Mouse (Mus musculus): ENCODE data around the gene Crybg2. TPM values are rescaled to one million over a fixed set of nuclear protein-coding genes. Genes with fewer than 3 reads are reported as not detected.

Gene Crybg2
- total and polyA plus RNA-seq, 2 experiments from 2014 or later = 4.5 to 8.4 TPM

DNA sequence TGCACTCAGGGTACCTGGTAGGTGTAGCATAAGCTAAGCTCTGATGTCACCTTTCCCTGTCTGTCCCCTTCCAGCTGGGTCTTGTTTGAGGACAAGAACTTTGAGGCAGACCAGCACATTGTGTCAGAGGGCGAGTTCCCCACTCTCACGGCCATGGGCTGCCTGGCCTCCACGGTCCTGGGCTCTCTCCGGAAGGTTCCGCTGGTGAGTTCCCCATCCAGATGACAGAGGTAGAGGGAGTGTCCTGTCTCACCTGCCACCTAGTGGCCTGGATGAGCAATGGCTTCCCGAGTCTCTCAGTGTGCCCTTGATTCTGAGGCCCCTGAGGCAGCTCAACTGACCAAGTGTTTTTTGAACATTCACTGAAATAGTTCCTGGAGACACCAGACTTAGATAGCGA is 26.8 kb downstream of the Crybg2 start:
- Histone ChIP-seq H3K36me3 (ENCODE audit: insufficient read depth, low read length) (no peaks in the 10 kb centered on the region), H3K4me2 (ENCODE audit: low read depth, low read length, poor library complexity, severe bottlenecking) (no peak overlapping the region), H3K27me3 (ENCODE audit: insufficient read depth, low read length) (no peaks in the 10 kb centered on the region), H3K9me3 (ENCODE audit: low read length) (no peaks in the 10 kb centered on the region), H3K27ac (ENCODE audit: low read depth, low read length) (no peak overlapping the region), H3K9ac (replicated peaks; ENCODE audit: low read length, poor library complexity, severe bottlenecking) (no peak overlapping the region), H3K4me1 (ENCODE audit: insufficient read depth, low read length) (no peaks in the 10 kb centered on the region), H3K4me3 (ENCODE audit: low read depth, low read length) (no peak overlapping the region)
- peak; percentile 74 for TF ChIP-seq CTCF (IDR thresholded peaks at IDR 0.05)
- 36% methylated on average over 7 of the region's 7 CpGs for WGBS
- DNase-seq (ENCODE audit: low spot score) (peak; percentile 24), ATAC-seq (ENCODE audit: low FRiP score) (no peak; the same call in 1 of the 2 replicates)

DNA sequence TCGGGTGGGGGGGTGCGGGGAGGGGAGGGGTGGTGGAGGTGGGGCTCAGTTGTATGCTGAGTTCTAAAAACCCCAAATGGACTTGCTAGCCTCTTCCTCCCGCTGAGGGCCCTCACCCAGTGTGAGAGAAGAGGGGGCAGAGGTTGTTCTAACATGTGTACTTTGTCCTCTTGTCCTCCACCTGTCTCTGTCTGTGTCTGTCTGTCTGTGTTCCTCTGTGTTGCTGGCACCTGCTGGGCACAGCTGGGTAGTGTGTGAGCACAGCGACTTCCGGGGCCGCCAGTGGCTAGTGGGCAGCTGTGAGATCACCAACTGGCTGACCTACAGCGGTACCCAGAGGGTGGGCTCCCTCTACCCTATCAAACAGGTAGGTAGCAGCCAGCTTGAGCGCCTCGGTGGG is 28.4 kb downstream of the Crybg2 start:
- Histone ChIP-seq H3K36me3 (ENCODE audit: insufficient read depth, low read length) (no peaks in the 10 kb centered on the region), H3K27me3 (ENCODE audit: insufficient read depth, low read length) (no peaks in the 10 kb centered on the region), H3K9ac (replicated peaks; ENCODE audit: low read length, poor library complexity, severe bottlenecking) (no peak overlapping the region), H3K4me2 (ENCODE audit: low read depth, low read length, poor library complexity, severe bottlenecking) (no peak overlapping the region), H3K4me3 (ENCODE audit: low read depth, low read length) (no peak overlapping the region), H3K27ac (ENCODE audit: low read depth, low read length) (no peak overlapping the region), H3K4me1 (ENCODE audit: insufficient read depth, low read length) (no peaks in the 10 kb centered on the region), H3K9me3 (ENCODE audit: low read length) (no peaks in the 10 kb centered on the region)
- 79% methylated on average over 9 of the region's 9 CpGs for WGBS
- DNase-seq (ENCODE audit: low spot score) (no peak), ATAC-seq (ENCODE audit: low FRiP score) (no peak)
- no peak for TF ChIP-seq CTCF (IDR thresholded peaks at IDR 0.05)

- DNase-seq (ENCODE audit: low spot score) (peak; percentile 5), ATAC-seq (ENCODE audit: low FRiP score) (no peak)
- Histone ChIP-seq H3K4me2 (ENCODE audit: low read depth, low read length, poor library complexity, severe bottlenecking) (no peak overlapping the region), H3K9me3 (ENCODE audit: low read length) (no peaks in the 10 kb centered on the region), H3K4me3 (ENCODE audit: low read depth, low read length) (no peak overlapping the region), H3K27ac (ENCODE audit: low read depth, low read length) (no peak overlapping the region), H3K9ac (replicated peaks; ENCODE audit: low read length, poor library complexity, severe bottlenecking) (no peak overlapping the region), H3K27me3 (ENCODE audit: insufficient read depth, low read length) (no peaks in the 10 kb centered on the region), H3K36me3 (ENCODE audit: insufficient read depth, low read length) (no peaks in the 10 kb centered on the region), H3K4me1 (ENCODE audit: insufficient read depth, low read length) (no peaks in the 10 kb centered on the region)
- WGBS = 84% methylated on average over 16 of the region's 16 CpGs
- peak; percentile 53 for TF ChIP-seq CTCF (IDR thresholded peaks at IDR 0.05)
These were observed 30.1 kb downstream of the Crybg2 start for GRCm38 (mm10) chr4:134090521-134091224.

GRCm38 (mm10) chr4:134091225-134091529 is 30.6 kb downstream of the Crybg2 start:
- Histone ChIP-seq H3K9me3 (ENCODE audit: low read length) (no peaks in the 10 kb centered on the region), H3K4me3 (ENCODE audit: low read depth, low read length) (no peak overlapping the region), H3K9ac (replicated peaks; ENCODE audit: low read length, poor library complexity, severe bottlenecking) (no peak overlapping the region), H3K27ac (ENCODE audit: low read depth, low read length) (no peak overlapping the region), H3K27me3 (ENCODE audit: insufficient read depth, low read length) (no peaks in the 10 kb centered on the region), H3K4me1 (ENCODE audit: insufficient read depth, low read length) (no peaks in the 10 kb centered on the region), H3K4me2 (ENCODE audit: low read depth, low read length, poor library complexity, severe bottlenecking) (no peak overlapping the region), H3K36me3 (ENCODE audit: insufficient read depth, low read length) (no peaks in the 10 kb centered on the region)
- ATAC-seq (ENCODE audit: low FRiP score) = no peak
- 90% methylated on average over 6 of the region's 6 CpGs for WGBS
- no peak for TF ChIP-seq CTCF (IDR thresholded peaks at IDR 0.05)
- DNase-seq (ENCODE audit: low spot score) = no peak

GRCm38 (mm10) chr4:134092382-134093288 is 32.0 kb downstream of the Crybg2 start:
- H3K9me3 ChIP-seq (ENCODE audit: low read length) = no peaks in the 10 kb centered on the region
- 73% methylated on average over 6 of the region's 6 CpGs for WGBS
- ATAC-seq (ENCODE audit: low FRiP score) (no peak), DNase-seq (ENCODE audit: low spot score) (no peak)
- no peaks in the 10 kb centered on the region for H3K27me3 ChIP-seq (ENCODE audit: insufficient read depth, low read length)
- H3K9ac ChIP-seq (replicated peaks; ENCODE audit: low read length, poor library complexity, severe bottlenecking) = no peak overlapping the region
- H3K4me3 ChIP-seq (ENCODE audit: low read depth, low read length) = no peak overlapping the region
- no peak overlapping the region for H3K27ac ChIP-seq (ENCODE audit: low read depth, low read length)
- no peak overlapping the region for H3K4me2 ChIP-seq (ENCODE audit: low read depth, low read length, poor library complexity, severe bottlenecking)
- TF ChIP-seq CTCF (IDR thresholded peaks at IDR 0.05) = peak; percentile 64
- H3K4me1 ChIP-seq (ENCODE audit: insufficient read depth, low read length) = no peaks in the 10 kb centered on the region
- H3K36me3 ChIP-seq (ENCODE audit: insufficient read depth, low read length) = no peaks in the 10 kb centered on the region

DNA sequence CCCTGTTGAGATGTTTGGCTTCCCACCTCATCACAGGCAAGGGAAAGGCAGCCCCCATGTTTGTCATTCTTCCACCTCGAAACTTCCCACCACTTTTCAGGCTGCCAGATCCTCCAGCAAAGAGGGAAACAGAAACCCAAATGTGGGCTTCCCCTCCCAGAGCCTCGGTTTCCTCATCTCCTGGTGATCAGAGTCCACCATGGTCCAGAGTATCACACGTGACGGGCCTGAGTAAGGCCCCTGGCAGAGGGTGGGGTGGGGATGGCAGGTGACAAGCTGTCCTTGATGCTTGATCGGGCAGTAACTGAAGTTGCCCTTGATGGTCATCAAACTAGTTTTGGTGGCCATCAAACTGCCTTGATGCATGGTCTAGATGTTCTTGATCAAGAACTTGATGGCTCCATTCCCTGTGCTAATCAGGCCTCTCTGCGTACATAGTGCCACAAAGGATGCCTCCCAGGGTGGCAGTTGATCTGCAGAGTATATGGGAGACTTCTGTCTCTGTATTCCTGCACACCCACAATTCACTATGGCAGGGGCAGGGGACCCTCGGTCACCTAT is 33.5 kb downstream of the Crybg2 start:
- 91% methylated on average over 7 of the region's 7 CpGs for WGBS
- ATAC-seq (ENCODE audit: low FRiP score) (no peak), DNase-seq (ENCODE audit: low spot score) (no peak)
- Histone ChIP-seq H3K4me1 (ENCODE audit: insufficient read depth, low read length) (no peaks in the 10 kb centered on the region), H3K27ac (ENCODE audit: low read depth, low read length) (no peak overlapping the region), H3K4me2 (ENCODE audit: low read depth, low read length, poor library complexity, severe bottlenecking) (no peak overlapping the region), H3K27me3 (ENCODE audit: insufficient read depth, low read length) (no peaks in the 10 kb centered on the region), H3K9me3 (ENCODE audit: low read length) (no peaks in the 10 kb centered on the region), H3K9ac (replicated peaks; ENCODE audit: low read length, poor library complexity, severe bottlenecking) (no peak overlapping the region), H3K36me3 (ENCODE audit: insufficient read depth, low read length) (no peaks in the 10 kb centered on the region), H3K4me3 (ENCODE audit: low read depth, low read length) (no peak overlapping the region)
- TF ChIP-seq CTCF (IDR thresholded peaks at IDR 0.05) = no peak
